Mouse (Mus musculus) olfactory bulb, adult 2 months (tissue): ENCODE measurements at regions not wholly inside any gene's neighbourhood (a gene's known extent, or its start where the extent isn't known, plus 50 kb on each side); places are given as distances from the start of the nearest gene placed in this dataset.

Source experiments
- CTCF ChIP-seq: fragments of 200-500 bp; IDR thresholded peaks from 2 replicates; pipeline ENCODE4 v1.5.1; 2012; ENCODE audit warnings: low read depth, mild to moderate bottlenecking, low read length, moderate library complexity; ENCODE audit not compliant: insufficient read depth
- POLR2A ChIP-seq: fragments of 200-500 bp; IDR thresholded peaks from 2 replicates; pipeline ENCODE4 v1.6.1; 2012; ENCODE audit warnings: mild to moderate bottlenecking, low read depth, low read length, moderate library complexity; ENCODE audit not compliant: insufficient read depth

DNA sequence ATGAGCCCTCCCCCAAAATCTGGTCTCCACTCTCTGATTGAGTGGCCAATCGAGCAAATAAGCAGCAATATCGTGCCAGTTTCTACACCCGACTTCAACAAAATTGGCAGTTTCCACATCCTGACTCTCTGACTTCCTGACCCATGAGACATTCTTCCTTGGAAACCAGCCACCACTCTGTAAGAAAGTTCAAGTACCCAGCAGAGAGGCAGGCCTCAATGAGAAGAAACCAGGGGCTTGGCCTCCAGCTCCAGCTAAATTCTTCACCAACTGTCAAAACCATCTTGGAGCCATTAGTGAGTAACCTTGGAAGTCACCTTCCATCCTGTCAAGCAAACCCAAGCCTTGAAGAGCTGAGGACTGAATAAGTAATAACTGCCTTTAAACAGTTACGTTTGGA, 162.7 kb upstream of the Intu start:
- no peak for TF ChIP-seq CTCF
- TF ChIP-seq POLR2A = no peak
